Mouse (Mus musculus) thymus, adult 2 months (tissue): ENCODE data around the gene Nicn1.

Source experiments
- CTCF ChIP-seq: fragments of 200-500 bp; IDR thresholded peaks from 2 replicates; pipeline ENCODE4 v1.5.1; 2012; ENCODE audit warnings: mild to moderate bottlenecking, control low read depth, low read length, moderate library complexity, borderline replicate concordance; ENCODE audit not compliant: control insufficient read depth, poor library complexity, insufficient read depth; ENCODE audit errors: extremely low read depth
- POLR2A ChIP-seq: fragments of 200-500 bp; IDR thresholded peaks from 2 replicates; pipeline ENCODE4 v1.6.1; 2012; ENCODE audit warnings: mild to moderate bottlenecking, low read length, control low read depth, moderate library complexity; ENCODE audit not compliant: control insufficient read depth, poor library complexity, insufficient read depth; ENCODE audit errors: extremely low read depth

DNA sequence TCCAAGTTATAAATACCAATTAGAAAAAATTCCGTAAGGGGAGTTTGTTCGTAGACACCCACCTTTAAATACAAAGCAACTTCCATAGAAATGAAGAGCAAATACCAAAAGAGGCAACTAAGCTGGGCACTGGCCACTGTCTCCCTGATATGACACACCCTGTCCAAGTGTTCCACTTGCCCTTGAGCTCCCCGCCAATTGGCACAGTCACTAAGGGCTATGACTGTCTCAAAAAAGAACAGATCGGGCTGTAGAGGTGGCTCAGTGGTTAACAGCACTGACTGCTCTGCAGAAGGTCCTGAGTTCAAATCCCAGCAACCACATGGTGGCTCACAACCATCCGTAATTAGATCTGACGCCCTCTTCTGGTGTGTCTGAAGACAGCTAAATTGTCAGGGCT, 38.4 kb upstream of the Nicn1 start:
- TF ChIP-seq CTCF (no peak), POLR2A (no peak)
